Mouse (Mus musculus) retina, postnatal 1 day (tissue): Measurements from ENCODE around the gene Cox6b1.

Experiments
- DNase-seq: peaks from one replicate; pipeline ENCODE4 v3.0.0-alpha.2; 2012

Cox6b1 gene

DNA sequence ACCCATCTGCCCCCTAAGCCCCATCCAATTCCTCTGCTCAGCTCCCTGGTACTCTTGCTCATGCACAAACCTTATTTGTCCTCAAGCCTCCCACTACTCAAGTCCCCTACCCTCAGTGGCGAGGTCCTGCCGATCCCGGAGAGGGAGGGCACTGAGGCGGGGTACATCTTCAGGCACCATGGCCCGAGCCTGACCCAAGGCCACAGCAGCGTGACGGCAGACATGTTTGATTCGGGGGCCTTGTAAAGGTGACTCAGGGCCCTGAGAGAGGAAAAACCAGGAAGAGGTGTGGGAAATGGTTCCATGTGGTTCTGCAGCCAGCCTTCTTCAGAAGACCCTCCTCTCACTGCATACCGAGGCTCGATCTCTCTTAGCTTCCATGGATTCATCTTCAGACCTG, 41.6 kb downstream of the Cox6b1 start:
- no peak for DNase-seq

DNA sequence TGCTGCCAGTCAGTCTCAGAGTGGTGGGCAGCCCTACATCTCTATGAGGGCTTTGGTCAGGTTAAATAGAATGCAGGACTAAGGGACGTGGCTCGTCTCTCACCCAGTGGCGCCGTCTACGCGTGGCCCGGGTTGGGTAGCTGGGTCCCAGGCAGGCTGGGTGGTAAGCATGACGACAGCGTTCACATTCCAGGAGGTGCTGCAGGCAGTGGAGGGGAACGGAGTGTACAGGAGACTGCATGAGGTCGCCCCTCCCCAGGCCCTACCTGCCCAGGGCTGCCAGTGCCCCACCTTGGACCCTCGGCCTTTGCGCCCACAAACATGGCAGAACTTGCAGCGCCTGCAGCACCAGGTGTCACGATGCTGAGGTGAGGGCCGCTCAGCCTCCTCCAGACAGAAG, 44.4 kb downstream of the Cox6b1 start:
- no peak for DNase-seq

DNA sequence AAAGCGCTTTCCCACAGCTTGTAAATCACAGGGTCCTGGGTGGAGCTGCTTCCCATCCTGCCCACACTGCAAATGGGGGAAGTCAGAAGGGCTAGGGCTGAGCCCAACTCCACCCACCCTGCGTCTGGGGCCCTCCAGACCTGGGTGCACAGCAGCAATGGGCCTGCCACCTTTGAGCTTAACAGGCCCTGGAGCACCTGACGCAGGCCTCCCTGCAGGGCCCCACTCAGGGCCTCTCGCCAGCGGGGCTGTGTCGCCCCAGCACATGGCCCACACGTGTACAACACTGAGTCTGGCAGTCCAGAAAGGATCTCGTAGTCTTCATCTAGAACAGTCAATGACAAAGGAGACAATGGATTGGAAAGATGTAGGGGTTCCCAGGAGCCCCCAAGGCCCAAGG, 46.0 kb downstream of the Cox6b1 start:
- DNase-seq: no peak

DNA sequence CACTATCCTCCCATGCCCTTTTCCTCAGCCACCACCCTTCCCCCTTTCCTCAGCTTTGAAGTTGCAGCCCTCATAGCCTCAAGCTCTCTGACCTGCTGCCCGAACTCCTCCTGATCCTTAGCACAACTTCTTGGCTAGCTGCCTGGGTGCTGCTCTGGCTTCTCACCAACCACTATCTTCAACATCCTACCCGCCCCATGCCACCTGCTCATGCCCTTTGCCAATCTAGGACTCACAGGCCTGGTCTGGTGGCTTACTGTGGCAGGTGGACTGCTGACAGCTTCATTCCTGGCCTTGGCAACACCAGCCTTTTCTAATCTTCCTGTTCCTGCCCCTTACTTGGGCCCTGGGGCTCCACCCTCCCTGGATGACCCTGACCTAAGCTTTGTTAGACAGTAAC, 53.0 kb downstream of the Cox6b1 start:
- no peak for DNase-seq

DNA sequence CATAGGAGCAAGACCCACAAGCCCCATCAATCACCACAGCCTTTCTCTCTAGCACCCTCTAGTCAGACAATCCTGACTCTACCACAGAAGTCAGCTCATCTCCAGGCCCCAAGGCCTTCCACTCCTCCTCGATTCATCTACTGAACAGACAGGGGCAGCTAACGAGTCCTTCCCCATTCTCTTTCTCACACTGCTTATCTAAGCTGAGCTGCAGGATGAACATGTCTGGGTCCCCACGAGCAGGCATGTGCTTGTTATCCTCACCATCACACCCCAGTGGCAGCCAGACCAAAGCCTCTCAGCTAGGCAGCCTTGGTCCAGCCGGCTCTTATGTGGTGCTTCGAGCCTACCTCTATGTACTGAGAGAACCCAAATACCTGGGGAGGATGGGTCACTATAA, 53.6 kb downstream of the Cox6b1 start:
- no peak for DNase-seq

DNA sequence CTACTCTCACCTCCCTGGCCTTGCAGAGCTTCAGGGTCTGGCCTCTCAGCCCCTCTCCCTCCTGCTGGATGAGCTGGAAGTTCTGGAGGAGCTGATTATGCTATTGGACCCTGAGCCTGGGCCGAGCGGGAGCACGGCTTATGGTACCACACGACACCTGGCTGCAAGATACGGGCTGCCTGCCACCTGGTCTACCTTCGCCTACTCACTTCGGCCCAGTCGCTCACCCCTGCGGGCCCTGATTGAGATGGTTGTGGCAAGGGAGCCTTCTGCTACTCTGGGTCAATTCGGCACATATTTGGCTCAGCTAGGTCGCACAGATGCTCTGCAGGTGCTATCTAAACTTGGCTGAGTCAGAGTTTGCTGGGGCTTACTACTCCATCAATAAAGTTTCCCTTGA, 58.4 kb downstream of the Cox6b1 start:
- DNase-seq: no peak
